Mouse (Mus musculus) left cerebral cortex, adult 11 months (tissue): Measurements from ENCODE around the gene Gtpbp4.
"Not testable (repeated sequence)": the region's sequence is repeated elsewhere in the genome, so short reads cannot be mapped to it uniquely, and the experiment has no call there.

ENCODE experiments used
- DNase-seq: peaks from one replicate; pipeline ENCODE4 v3.0.0; 2022; ENCODE audit warnings: low spot score

Gtpbp4 gene

DNA sequence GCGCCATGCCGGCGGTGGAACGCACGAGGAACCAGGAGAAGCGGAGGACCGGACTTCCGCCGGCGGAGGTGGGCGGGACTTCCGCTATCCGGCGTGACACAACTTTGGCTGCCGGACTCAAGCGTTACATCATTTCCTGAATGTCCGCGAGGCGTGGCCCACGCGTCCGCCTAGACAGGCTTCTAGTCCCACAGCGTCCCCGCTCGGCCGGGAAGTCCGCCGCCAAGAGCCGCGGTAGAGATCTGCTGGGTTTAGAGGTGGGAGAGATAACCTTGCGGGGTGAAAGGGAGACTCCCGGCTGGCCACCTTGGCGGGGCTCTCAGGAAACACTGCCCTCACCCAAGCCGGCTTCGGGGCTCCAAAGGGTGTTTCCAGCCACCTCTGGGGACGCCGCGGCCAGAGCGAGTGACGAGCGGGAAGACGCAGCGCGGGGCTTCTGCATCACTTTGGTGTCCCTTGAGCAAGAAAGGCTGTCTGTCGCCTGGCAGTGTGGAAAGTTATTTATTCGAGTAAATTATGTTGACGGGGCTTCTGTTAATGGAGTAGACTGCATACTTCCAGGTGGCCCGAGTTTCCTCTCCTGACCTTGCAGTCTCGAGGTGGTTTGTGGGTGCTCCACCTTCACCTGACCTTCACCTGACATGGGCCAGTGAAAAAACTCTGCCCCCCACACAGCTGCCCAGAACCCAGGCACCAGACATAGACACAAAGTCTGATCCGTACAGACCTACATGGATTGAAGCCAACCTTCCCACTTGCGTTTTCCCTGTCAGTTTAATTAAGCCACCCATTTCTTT, at the start of gene Gtpbp4:
TSS of gene Gtpbp4 (minus strand) at position 94 of the 797 bp plus-strand sequence.
- DNase-seq: peak; percentile 93

DNA sequence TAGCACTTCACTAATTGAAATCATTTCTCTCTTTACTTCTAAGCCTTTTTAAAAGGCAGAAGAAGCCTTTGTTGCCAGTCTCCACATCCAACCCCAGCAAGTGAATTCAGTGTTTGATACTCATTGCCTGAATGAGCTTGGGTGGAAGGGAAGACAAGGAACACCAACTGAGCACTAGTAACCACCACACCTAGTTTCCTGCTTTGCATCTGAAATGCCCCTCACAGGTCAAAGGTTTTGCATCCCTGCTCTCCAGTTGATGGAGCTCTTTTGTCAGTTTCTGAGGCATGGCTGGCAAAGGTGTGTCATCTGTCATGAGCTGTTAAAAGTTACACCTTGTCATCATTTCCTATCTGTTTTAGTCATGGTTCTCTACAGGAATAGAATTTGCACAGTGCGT, 48.8 kb upstream of the Gtpbp4 start:
- DNase-seq: no peak

DNA sequence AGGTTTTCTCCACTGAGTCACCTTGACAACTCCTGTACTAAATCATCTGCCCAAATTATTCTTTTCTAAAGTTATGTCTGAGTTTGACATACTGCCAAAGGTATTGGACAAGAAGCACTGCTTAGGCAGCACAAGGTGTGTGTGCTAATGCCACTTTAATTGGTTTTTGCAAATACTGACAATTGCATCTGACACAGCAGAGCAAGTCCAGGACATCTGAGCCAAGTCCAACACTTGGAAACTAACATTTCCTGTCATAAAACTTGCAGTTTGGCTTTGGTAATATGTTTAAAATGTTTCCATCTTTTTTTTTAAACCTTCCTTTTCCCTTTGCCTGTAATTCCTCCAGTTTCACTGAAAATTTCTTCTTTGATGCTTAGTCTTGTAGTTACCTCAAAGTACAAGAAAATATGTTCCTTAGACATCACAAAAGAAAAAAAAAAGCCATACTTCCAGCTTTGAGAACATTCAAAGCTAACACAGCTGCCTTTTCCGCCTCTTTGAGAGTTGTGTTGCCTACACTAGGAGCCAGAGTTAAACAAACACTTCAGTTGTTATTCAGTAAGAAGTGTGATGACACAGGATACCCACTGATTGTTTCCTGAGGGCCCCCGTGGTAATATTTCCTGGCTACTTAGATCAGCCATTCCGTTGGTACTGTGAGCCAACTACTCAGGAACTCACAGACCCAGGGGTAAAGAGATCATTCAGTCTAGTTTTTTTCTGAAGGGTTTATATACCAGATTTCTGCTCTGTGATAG, 47.6 kb upstream of the Gtpbp4 start:
- DNase-seq: no peak

DNA sequence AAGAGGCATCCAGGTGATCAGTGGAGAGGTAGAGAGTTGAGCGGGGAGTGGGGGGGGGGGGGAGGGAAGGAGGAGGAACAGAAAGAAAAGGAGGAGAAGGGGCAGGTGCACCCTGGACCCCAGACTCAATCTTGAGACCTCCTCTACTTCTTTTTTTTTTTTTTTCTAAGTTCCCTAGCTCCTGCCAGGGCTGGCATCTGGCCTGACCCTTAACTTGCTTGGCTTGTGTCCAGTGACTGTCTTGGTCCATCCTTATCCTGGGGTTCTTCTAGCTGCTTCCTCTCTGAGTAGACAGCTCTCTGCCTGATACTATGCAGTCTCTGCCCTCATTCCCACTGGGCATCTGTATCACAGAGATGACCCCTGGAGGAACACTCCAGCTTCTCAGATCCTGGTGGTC, 44.7 kb upstream of the Gtpbp4 start:
- DNase-seq: no peak

DNA sequence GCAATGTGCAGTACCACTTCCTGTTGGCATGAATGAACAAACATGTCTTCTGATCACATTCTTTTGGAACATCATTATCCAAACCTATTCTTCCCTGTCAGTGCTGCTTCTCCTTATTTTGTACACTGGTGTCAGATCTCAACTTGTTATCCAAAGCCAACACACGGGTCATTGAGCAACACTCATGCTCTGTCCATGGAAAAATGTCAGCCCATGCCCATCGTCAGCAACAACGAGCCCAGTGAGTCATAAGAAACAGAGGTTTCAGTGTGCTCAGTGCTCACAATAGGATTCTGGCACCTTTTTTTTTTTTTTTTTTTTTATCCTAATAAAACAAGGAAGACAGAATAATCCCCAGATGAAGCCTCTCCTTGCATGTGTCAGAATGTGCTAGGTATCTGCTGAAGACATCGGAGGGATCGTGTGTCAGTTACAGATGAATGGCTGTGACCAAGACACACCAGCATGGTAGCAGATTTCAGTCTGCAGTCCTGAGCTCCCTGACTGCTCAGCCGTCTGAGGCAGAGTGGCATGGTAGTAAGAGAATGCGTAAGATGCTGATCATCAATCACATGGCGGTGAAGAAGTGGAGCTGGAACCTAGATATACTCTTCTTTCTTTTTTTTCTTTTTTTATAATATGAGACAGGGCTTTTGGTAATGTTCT, 36.2 kb upstream of the Gtpbp4 start:
- DNase-seq: no peak

DNA sequence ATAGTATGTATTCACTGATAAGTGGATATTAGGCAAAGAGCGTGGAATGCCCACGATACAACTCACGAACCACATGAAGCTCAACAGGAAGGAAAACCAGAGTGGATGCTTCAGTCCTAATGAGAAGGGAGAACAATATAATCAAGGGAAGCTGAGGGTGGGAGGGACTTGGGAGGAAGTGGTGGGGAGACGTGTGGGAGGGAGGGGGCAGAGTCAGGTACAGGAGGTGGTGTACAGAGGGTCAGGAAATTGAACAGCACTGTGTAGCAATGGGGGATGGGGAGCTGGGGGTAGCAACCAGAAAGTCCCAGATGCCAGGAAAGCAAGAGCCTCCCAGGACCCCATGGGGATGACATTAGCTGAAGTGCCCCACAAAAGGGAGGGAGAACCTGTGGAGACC, 34.5 kb upstream of the Gtpbp4 start:
- DNase-seq: no peak

DNA sequence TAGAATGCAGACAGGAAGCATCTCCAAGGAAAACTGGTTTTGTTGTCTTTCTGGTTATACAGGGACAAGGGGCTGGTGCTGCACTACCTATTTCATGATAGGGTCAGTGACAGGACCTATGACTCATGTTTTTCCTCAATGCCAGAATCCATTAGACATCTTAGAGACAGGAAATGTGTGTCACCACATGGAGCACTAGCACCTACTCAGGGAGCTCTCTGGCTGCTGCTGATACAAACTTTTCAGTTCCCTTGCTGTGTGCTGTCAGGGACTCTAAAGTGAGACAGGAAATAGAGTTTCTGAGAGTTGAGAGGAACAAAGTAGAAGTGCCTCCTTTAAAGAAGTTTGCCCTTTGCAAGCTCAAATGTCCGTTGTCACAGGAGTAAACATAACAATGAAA, 31.4 kb upstream of the Gtpbp4 start:
- DNase-seq: no peak

DNA sequence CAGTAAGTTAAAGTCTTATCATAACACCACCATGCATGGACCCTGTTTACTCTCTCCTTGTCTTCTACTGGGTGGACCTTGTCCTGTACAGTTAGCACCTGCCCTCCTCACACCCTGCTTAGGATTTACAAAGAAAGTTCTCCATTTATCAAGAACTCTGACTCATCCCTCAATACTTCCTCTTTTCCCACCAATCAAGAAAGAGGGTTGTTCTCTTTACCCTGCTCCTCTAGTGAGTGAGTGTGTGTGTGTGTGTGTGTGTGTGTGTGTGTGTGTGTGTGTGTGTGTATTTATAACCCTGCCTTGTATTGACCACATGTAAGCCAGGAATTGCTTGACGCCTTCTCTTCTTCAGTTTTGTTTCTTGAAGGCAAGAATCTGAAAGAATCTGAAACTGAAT, 26.7 kb upstream of the Gtpbp4 start:
- DNase-seq: no peak

DNA sequence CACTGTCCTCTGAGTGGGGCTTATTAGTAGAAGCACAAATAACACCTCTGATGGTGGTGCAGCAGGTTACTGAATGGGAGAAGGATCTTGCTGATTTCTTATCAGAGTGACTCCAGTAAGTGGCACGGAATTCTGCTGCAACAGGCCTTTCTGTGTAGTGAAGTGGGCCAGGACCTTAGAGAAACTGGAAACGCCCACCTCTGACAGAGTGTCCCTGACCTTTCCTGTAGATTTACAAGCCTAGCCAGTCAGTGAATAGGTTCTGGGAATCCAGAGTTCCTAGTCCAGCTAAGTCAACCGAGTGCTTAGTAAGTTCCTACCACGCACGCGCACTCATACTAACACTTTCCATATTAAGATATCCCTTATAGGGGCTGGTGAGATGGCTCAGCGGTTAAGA, 25.7 kb upstream of the Gtpbp4 start:
- DNase-seq: no peak

DNA sequence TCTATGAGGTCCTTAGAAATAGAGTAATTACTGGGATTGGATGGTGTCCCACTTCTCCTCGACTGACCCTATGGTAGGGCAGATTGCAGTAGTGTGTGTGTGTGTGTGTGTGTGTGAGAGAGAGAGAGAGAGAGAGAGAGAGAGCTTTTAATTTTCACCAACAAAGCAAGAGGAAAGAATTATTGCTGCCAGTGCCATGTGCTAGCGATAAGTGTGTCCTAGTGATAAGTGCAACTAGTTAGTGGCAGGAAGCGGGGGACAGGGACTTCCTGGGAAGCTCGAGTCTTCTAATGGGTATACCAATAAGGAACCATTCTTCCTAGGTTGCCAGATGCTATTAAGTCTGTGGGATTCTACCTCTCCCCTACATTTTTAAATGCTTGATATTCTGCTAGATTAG, 23.8 kb upstream of the Gtpbp4 start:
- DNase-seq: no peak

DNA sequence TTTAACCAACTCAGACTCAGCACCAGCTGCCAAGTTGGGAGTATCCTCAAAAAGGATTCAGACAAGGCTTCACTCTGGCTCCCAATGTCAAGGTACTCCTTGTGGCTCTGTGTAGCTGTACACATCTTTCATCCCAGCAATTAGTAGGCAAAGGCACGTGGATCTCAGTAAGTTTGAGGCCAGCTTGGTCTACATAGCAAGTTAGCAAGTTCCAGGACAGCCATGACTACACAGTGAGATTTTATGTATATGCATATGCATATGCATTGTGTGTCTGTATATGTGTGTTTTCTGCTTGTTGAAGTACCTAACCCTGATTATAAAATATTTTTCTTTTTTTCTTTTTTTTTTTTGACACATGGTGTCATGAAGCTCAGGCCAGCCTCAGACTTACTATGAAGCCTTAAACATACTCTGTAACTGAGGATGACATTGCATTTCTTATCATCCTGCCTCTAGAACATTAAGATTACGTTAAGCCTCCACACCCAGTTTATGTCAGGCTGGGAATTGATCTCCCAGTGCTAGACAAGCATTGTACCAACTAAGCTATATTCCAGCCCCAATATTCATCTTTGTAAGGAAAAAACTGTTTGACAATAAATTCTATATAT, 23.2 kb upstream of the Gtpbp4 start:
- no peak for DNase-seq

DNA sequence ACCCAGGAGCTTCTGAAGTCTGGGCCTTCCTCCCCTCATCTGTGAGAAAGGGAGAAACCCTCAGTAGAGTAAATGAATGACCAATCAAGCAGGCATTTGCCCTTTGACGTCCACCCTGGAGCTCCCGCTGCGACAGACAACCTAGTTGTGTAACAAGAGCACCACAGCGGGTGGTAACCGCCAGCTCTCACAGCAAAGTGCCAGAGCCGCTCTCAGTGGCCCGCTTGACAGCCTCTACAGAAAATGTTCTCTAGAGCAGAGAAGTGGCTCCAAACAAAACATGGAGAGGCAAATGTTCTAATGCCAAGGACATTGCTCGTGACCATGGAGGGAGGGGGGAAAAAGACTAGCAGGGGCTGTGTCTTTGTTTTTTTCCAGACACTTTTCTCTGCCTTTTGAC, 21.3 kb upstream of the Gtpbp4 start:
- DNase-seq: no peak

DNA sequence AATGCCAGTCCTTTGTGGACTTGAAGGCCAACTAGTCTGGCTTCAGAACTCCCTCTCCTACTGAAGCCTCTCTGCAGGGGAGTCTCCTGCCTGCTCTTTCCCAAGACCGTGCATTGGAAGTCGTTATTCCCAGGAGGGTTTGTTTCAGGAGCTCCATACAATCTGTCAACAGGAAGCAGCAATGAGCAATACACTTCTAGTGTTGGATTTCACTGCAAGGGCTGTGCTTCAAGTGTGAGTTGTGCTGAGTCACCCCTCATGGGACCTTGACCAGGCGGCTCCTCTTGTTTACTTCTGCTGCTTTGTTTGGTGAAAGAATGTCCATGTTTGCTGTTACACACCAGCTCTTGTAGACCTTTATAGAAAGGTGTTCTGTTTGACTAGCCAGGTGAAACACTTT, 18.5 kb upstream of the Gtpbp4 start:
- no peak for DNase-seq

DNA sequence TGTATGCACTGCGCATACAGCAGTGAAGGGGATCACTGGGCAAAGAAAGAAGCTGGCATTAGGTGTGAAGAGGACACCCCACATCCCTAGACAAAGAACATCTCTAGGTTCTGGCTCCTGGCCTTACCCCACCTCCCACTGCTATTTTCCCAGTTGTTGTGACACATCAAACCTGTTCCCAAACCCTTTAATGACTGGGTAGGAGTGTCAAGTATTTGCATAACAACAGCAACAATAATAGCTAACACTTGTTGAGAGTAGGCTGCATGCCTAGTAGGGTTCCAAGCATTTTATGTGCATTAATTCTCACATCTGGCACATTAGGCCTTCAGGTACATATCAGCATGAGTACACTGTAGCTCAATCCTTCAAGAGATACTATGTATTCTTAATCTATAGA, 17.6 kb upstream of the Gtpbp4 start:
- DNase-seq: no peak

DNA sequence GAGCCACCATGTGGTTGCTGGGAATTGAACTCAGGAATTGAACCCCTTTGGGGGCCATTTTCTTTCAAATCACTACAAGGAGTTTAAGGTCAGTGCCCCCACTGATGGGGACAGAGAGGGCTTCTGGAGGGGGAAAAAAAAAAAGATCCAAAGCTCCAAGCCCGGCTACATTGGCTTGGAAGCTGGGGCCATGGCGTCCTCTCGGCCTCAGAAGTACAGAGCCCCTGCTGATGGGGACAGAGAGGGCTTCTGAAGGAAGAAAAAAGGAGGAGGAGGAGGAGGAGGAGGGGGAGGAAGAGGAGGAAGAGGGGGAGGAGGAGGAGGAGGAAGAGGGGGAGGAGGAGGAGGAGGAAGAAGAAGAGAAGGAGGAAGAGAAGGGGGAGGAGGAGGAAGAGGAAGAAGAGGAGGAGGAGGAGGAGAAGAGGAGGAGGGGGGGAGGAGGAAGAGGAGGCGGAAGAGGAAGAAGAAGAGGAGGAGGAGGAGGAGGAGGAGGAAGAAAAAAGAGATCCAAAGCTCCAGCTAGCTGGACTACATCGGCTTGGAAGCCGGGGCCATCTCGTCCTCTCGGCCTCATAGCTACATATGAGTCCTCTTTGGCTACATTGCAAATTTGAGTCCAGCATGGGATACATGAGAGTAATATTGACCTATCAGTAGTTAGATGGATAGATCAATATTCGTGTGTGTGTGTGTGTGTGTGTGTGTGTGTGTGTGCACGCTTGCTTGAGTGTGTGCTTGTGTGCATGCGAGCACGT, 15.9 kb upstream of the Gtpbp4 start:
- DNase-seq: no peak

DNA sequence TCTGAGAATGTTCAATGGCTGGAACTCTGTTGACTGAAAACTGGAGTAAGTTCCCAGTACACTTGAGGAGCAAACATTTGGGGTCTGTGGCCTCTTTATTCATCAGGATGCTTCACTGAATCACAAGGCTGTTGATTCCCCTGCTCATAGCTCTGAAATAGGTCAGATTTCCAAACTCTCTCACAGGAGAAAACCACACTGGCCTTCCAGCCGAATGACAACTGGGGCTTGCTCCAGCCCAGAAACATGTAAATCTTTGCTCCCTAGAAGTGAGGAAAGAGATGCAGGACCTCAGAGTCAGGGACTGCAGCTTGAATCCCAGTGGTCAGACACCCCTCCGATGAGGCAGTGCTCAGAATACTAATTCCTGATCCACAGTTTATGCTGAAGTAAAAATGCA, 7.4 kb upstream of the Gtpbp4 start:
- DNase-seq: no peak

DNA sequence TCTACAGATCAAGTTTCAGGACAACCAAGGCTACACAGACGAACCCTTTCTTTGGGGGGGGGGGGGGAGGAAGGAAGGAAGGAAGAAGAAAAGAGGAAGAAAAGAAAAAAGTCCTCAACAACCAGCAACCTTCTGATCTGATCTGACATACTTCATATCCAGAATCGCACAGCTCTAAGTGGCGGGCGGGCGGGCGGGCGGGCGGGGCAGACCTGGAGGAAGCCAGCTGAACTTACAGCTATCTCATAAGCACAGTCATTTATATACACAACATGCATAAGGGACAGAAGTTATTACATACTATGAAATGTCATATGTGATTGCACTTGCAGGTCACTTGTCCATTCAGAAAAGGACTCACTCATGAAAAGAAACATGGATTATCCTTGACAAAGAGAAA, 3.6 kb upstream of the Gtpbp4 start:
- no peak for DNase-seq

DNA sequence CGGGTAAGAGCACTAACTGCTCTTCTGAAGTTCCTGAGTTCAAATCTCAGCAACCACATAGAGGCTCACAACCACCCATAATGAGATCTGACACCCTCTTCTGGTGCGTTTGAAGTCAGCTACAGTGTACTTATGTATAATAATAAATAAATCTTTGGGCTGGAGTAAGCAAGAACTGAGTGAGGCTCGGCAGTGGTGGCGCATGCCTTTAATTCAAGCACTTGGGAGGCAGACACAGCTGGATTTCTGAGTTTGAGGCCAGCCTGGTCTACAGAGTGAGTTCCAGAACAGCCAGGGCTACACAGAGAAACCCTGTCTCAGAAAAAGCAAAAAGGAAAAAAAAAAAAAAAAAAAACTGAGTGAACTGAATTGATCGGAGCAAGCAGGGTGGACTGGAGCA, 1.3 kb upstream of the Gtpbp4 start:
- DNase-seq: not testable (repeated sequence)

DNA sequence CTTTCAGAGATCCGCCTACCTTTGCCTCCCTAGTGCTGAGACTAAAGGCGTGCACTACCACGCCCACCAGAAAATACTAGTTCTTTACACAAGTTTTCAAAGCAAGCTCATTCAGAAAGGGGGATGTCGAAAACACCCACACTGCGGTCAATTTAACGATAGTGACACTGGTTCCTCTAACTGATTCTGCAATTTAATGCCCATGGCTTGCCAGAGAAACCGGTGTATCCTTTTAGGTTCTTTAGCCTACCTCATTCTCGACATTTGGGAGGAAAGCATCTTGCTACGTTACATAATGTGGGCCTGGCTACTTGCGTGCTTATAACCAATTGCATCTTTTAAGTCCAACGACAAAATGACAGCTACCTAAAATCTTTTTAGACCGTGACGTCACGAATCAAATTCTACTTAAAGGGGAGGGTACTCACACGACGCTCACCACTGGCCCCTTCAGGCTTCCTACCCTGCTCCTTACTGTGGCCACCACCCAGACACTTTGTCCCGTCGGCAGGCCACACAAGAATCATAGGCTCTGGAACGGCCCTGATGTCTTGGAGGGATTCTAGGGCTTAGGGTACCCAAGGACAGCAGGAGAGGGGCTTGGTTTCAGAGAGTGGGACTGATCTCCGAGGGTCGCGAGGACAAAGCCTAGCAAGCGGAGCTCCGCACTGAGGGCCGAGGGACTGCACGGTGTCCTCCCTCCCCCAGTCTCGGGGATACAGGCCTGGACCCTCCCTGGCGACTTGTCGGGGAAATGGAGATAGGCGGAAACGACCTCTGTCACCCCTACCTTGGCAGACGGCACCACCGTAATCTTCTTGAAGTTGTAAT, 509 bp downstream of the Gtpbp4 start:
- DNase-seq: peak; percentile 10

DNA sequence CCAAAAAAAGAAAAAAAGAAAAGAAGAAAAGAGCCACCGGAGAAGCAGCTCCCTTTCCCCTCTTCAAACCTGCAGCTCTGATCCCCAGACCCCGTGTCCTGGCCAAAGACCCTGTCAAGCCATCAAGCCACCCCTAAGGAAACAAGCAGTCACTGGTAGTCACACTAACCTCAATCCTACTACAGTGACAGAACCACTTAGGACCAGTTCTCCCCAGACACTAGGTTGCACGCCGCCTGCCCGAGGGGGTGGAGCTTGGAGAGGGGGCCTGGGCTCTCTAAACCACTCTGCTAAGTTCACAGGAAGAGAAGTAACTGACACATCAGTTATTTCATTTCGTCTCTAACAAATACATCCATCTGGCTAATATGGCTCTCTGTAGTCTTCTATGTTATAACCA, 3.7 kb downstream of the Gtpbp4 start:
- no peak for DNase-seq

DNA sequence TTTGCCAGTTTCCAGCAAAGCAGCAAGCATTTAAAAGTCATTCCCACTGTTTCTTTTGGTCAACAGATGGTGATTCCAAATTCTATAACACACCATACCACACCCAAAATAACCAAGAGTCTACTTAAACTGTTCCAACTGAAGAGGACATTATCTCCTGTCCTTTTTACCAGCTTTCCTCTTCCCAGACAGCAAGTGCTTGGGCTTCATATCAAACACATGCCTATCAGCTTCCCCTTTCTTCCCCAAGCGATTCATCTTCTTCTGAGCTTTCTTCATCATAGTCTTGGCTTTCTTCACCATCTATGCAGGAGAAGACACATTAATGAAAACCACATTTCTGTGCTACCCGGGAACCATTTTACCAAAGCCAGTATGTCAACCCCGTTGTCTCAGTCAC, 22.9 kb downstream of the Gtpbp4 start:
- DNase-seq: no peak
